Mouse (Mus musculus) embryo, embryonic 11.5 days (tissue): ENCODE data around the gene Rpl3l.
"Not testable (repeated sequence)": the region's sequence is repeated elsewhere in the genome, so short reads cannot be mapped to it uniquely, and the experiment has no call there.

ENCODE experiments used
- DNase-seq: peaks from one replicate; pipeline ENCODE4 v3.0.0-alpha.2; 2012; ENCODE audit warnings: low read depth, low spot score

The Rpl3l gene

DNA sequence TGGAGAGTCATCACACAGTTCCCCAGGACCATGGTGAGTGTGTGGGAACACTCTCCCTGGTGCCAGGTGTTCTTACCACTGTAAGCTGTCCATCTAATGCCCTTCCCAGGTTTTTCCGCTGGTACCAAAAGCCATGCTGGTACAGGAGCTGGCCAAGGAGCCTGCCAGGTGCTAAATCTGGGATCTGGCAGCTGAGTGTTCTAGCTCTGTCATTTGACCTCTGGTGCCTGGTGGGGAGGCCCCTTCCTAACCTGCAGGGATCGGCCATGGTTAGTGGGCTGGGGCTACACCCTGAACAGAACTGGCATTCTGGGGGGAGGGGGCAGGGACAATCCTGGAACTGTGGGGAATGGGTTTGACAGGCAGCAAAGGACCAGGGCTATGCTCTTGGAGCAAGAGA lies at the start of gene Rpl3l:
TSS of gene Rpl3l (plus strand) at position 203 of the 400 bp plus-strand sequence.
- DNase-seq: no peak

DNA sequence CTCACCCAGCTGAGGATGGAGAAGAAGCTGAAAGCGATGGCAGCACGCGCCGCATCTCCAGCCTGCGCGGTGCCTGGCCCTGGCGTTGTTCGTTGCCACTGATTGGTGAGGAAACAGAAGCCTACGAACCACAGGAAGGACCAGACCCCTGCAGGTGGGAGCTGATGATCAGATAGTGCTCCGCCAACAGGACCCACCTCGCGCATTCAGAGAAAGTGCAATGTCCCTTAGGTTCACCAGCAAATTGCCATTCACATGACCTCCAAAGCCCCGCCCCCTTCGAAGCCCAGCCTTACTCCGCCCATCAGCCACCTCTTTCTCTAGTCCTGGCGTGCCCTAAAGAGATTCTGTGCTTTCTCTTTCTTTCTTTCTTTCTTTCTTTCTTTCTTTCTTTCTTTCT lies 41.1 kb upstream of the Rpl3l start:
- no peak for DNase-seq

DNA sequence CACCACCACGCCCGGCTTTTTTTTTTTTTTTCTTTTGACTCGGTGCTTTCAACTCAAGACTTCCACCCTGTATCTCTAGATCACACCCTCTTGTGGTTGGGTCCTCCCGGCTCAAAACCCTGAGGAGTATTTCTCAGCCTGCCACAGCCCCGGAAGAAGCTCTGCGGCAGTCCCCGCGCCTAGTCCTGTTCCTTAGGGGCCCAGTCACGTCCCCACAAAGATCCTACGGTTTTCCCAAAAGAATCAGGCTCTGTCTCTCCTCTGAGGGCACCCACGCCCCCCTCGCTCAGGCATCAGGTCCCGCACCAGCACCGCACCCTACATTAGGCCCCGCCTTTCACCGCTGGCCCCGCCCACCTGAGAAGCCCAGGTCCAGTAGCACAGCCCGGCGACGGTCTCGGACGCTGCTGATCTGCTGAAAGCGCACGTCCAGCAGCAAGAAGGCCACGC lies 40.4 kb upstream of the Rpl3l start:
- no peak for DNase-seq

DNA sequence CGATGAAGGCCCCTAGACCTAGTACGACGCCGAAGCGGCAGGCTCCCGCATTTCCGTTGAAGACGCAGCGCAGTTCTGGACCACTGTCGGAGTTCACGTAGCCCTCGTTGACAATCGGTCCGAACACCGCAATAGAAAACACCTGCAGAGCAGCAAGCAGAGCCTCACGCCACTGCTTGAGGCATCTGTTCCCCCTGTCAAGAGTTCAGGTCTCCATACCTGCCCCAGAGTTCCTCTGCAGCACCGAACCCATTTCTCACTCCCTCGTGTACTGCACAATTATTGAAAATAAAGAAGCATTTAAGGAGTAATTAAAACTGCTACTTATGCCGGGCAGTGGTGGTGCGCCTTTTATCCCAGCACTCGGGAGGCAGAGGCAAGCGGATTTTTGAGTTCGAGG lies 40.0 kb upstream of the Rpl3l start:
- no peak for DNase-seq

DNA sequence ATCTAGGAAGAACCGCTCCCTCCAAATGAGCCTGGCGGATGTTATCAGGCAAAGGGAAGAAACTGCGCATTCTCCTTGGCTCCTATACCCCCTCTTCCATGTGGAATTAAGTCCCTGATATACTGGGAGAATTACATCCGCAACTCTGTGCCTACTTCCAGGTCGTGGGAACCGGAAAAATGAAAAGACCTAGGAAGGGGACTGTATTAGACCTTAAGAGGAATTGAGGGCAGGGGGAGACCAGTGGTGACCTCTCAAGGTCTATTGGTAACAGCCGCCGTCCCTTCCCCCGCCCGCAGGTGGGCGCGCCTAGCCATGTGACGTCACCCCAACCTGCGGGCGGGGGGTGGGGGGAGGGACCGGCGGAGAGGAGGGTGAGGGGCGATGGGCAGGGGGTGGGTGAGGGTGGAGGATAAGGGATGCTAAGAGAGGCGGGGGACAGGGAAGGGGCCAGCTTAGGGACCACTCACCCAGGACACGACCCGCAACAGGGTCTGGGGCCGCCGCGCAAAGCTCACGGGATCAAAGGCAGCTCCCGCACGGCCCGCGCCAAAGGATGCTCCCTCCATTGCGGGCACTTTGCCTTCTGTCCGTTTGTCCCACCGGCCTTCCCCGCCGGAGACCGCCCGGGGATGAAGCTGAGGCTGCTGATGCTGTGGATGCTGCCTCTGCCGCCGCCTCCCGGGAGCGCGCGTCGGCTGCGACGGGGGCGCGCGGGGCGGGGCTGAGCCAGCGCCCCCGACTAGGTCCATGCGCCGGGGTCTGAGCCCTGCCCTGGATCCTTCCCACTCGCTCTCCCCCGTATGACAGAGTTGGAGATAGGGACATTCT lies 38.2 kb upstream of the Rpl3l start, which contains the start of gene Syngr3:
TSS of gene Syngr3 (minus strand) at position 705 of the 831 bp plus-strand sequence.
- no peak for DNase-seq

DNA sequence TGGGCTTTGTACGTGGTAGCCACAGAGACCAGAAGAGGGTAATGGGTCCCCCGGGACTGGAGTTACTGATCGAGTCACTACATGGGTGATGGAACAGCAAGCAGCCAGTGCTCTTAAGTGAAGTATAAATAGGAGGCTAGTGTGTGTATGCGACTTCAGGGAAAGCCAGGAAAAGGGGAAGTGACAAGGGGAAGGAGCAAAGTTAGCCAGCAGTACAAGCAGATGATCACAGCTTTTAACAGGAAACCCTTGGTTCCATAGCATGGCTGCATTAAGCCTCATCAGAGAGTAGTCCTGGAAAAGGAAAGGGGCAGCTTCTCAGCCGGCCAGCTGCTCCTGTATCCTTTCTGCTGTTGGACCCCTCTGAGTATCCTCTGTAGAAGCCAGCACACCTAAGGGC lies 35.2 kb upstream of the Rpl3l start:
- no peak for DNase-seq

DNA sequence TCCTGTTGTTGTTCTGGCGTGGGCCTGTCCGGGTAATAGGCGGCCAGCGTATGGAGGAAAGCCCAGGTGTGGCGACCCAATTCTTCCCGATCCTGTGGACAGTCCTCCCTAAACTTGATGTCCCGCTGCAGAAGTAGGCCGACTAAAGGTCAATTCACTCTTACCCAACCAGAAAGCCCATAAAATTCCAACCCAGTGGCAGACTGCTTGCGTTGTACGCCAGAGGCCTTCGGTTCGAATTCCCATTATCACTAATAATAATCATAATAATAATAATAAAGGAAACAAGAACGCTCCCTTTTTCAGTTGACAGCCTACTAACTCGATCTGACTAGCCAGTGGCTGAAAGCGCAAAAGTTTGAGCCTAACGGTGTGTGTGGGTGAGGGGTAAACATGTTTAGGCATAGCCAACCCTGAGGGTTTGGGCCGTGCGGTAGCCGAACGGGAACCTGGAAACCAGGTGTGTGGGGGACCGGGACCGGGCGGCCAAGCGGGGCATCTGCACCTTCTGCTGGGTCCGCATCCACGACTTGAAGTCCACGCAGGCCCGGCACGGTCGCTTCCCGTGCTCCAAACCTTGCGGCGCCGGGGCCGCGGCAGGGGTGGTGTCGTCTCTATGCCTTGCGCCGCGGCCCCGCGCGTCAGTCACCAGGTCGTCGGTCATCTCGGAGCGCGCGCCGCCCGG lies 32.2 kb upstream of the Rpl3l start:
- DNase-seq: no peak

DNA sequence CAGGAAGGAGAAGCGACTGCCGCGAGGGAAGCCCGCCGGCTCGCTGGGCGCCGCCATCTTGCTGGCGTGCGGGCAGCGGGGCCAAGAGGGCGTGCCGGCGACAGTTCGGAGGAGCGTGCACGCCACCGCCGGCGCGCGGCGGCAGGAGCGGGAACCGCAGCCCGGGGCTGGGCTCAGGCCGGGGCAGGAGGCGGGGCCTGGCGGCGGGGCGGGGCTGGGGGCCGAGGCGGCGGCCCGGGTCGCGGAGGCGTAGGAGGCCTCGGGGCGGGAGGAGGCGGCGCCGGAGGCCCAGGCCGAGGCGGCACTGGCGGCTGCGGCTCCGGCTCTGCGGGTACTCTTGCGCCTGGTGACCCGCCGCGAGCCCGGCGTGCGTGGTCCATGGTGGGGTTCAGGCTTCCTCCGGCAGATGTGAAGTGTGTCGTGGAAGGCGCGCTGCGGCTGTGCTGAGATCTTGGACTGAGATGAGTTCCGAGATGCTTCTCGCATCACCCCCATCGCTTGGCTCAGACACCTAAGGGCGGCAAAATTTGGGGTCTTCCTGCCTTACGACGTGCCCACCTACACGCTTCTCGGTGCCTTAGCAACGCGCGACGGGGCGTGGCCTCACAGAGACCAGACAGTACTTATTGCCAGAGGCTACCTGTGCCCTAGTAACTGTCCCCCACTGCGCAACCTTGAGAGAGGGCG lies 31.5 kb upstream of the Rpl3l start, which contains the start of the genes Gfer and Noxo1:
TSS of gene Gfer (minus strand) at position 146 of the 687 bp plus-strand sequence.
TSS of gene Noxo1 (plus strand) at position 224 of the 687 bp plus-strand sequence.
- DNase-seq: peak; percentile 80

DNA sequence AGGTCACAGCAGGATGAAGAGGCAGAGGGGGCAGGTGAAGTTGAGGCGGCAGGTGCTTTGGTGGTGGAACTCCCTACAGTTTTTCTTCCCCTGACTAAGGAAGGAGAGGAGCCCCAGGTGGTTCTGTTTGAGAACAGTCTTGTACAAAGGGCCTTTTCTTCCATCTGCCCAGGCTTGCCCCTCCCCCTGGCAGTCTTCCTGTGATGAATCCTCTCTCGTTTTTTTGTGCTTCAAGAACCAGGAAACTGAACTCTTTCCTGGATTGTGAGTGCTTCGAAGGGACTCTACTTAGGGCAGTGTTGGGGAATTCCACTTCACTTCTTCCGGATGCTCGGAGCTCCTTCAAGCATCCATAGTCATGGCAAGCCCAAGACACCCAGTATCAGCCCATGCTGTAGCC lies 29.6 kb upstream of the Rpl3l start:
- no peak for DNase-seq

DNA sequence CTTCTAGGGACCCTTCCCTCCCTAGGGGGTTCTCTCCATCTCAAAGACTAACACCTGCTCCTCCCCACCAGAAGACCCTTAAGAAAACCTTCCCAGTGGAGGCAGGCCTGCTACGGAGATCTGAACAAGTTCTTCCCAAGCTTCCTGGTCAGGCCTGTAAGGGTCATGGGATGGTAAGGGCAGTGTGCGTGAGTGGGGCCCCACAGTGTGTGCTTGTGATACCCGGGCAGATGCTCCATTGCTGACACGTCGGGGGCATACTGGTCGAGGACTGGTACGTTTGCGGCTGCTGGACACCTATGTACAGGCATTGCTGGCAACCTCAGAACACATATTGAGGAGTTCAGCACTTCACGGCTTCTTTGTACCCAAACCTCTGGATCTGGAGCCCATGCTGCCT lies 28.9 kb upstream of the Rpl3l start:
- DNase-seq: no peak

DNA sequence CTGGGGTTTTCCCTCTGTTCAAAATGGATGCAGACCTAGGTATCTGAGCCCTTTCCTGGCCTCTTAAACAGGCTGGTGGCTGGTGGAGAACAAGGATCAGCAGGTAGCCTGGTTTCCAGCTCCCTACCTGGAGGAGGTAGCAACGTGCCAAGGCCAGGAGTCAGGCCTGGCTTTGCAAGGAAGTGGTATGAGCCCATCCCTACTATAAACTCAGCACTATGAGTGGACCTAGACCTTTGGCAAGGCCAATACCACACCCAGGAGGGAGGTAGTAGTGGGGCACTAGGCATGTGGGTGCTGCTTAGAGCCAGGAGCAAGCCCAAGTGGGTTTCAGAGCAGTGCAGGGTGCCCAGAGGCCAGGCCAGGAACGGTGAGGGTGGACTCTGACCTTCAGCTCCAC lies 28.1 kb upstream of the Rpl3l start:
- no peak for DNase-seq

DNA sequence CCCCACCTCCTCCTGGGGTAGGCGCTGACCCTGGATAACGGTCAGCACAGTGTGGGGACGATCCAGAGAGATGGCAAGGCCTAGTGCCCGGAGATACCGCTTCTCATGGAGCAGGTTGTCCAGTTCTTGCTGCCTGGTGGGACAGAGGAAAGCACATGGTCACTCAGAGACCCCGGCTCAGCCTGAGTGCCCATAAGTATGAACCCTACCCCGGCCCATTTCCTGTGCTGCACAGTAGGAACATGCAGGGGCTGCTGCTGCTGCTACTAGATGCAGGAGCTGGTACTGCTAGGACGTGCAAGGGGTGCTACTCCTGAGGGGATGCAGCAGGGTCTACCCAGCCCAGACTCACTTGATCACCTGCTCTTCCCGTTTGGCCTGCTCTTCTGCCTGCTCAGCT lies 26.4 kb upstream of the Rpl3l start:
- DNase-seq: no peak

DNA sequence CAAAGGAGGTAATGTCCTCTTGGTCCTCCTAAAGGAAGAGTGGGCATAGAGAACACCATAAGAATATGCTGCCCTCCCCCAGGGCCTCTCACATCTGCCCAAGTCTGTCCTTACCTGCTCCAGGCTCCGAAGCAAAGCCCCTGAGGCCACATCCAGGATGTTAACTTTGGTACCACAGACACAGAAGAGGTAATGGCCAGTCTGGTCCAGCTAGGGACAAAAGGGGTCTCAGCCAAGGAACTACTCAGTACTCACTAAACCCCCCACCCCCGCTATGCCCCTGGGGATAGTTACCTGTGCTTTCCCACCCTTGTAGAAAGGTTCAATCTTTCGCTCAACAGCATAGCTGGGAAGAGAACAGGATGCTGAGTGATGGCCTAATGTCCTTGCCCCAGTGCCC lies 21.8 kb upstream of the Rpl3l start:
- no peak for DNase-seq

DNA sequence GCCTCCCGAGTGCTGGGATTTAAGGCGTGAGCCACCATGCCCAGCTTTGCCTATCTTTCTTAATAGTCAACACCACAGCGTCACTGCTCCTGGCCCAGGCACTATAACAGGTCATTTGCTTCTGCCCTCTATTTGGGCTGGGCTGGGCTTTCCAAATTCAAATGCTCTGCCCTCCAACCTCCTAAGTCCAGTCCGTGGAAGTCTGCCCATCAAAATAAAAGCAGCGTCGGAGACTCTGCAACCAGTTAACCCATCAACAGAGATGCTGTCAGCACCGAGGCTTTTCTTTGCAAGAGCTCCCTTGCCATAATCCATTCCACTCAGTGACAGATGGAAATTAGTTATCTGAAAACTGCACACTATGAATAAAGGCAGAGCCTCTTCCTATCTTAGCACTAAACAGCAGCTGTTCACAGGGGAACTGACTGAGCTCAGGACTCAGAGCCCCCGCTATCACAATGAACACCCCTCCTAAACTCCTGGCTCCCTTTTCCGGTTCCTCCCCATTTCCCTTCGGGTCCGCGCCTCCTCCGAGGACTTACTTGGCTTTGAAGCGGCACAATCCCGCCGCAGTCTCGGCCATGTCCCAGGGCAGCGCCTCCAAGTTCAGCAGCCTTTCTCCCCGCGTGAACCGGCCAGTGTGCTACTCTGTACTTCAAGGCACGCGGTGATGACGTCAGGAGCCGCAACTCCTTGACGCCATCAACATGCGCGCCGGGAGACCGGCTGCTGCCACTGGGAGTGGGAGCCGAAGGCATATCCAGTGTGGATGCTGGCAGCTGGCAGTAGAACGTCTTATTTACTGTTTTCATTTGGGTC lies 20.4 kb upstream of the Rpl3l start, which contains the start of gene Tbl3:
TSS of gene Tbl3 (minus strand) at position 679 of the 819 bp plus-strand sequence.
- DNase-seq: peak; percentile 90

DNA sequence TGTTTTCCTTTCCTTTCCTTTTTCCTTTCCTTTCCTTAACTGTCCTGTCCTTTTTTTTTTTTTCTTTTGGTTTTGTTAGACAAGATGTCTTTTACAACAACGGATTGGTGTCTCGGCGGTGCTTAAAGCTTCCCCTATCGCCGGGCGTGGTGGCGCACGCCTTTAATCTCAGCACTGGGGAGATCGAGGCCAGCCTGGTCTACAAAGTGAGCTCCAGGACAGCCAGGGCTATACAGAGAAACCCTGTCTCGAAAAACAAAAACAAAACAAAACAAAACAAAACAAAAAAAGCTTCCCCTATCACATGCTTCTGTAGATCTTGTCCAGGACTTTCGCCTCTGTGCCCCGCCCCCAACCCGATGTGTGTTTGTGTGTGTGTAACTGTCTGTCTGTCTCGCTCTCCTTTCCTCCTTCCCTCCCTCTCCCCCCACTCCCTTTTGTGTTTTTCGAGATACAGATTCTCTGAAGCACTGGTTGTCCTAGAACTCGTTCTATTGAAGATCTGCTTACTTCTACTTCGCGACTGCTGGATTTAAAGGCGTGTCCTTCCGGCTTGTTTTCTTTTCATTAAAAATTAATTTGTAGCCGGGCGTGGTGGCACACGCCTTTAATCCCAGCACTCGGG lies 19.7 kb upstream of the Rpl3l start:
- no peak for DNase-seq

DNA sequence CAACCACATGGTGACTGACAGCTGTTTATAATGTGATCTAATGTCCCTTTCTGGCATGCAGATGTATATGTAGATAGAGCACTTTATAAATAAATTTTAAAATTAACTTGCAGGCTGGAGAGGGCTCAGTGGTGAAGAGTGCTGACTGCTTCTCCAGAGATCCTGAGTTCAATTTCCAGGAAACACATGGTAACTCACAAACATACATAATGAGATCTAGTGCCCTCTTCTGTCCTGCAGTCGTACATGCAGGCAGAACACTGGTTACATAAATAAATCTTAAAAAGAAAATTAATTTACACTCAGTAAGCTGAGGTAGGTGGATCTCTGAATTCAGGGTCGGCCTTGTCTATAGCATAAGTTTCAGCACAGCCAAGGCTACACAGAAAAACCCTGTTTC lies 19.0 kb upstream of the Rpl3l start:
- DNase-seq: no peak

DNA sequence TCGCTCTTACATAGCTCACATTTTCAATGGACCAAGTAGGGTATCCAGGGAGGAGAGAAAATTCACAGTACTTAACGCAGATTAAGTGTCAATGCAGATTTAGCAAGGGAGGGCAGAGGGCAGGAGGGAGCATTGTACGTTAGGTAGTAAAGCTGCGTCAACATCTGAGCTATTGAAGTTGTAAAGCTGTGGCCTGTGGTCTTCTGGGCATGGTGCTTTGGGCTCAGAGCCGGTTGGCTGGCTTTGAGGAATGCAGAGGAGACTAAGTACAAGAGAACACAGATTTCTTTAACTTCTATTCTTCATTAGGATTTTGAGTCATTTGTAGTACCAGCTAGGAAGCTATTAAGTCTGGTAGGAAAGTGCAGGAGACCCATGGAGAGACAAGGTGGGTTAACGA lies 12.1 kb upstream of the Rpl3l start:
- no peak for DNase-seq

DNA sequence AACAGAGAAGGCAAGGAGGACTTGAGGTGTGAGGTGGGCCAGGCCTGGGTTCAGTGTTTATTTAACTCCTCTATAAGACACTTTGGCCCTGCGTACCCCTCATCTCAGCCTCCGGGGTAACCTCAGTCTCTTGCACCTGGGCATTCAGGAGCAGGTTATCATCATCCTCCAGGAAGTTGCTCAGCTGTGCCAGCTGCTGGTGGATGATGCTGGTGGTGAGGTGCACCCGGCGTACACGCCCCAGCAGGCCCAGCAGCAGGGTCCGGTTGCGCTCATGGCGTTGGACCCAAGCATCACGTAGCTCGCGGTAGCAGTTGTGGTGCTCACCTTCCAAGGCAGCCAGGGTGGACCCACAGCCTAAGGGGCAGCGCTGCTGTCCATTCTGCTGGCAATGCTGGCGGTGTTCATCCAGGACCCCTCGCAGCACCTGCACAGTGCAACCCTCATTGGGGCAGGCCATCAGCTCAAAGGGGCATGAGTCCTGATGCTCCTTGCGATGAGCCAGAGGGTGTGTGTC lies 11.4 kb upstream of the Rpl3l start:
- DNase-seq: no peak

DNA sequence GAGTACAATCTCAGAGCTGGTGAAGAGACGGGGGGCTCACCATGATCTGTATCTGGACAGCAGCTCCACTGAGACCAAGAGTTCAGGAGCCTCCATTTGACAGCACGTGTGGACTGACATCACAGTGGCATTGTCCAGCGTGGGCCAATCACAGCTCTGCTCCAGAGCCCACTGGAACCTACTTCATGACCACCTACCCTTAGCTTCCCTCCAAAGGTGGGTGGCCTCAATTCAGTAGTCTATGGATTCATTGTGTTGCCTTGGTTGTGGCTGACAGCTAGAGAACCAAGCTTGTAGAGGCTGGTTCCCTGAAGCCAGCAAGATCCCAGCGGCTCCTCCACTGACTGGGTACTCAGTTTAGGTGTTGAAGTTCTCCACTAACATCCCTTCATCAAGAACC lies 9.7 kb upstream of the Rpl3l start, which contains the start of the genes Rnf151 and Rps2:
TSS of gene Rnf151 (minus strand) at position 121 of the 400 bp plus-strand sequence.
TSS of gene Rps2 (plus strand) at position 174 of the 400 bp plus-strand sequence.
- DNase-seq: no peak

DNA sequence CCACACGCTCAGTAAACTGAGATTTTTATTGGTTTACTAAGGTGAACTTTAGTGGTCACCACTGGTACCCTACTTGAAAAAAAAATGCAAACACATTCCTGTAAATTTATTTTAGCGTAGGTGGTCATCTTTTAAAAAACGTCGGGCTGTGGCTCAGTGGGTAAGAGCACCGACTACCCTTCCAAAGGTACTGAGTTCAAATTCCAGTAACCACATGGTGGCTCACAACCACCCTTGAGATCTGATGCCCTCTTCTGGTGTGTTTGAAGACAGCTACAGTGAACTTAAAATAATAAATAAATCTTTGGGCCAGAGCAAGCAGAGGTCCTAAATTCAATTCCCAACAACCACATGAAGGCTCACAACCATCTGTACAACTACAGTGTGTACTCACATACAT lies 8.7 kb upstream of the Rpl3l start:
- DNase-seq: not testable (repeated sequence)
